Mouse (Mus musculus): ENCODE measurements around the gene Cplx3.

Gene Cplx3

DNA sequence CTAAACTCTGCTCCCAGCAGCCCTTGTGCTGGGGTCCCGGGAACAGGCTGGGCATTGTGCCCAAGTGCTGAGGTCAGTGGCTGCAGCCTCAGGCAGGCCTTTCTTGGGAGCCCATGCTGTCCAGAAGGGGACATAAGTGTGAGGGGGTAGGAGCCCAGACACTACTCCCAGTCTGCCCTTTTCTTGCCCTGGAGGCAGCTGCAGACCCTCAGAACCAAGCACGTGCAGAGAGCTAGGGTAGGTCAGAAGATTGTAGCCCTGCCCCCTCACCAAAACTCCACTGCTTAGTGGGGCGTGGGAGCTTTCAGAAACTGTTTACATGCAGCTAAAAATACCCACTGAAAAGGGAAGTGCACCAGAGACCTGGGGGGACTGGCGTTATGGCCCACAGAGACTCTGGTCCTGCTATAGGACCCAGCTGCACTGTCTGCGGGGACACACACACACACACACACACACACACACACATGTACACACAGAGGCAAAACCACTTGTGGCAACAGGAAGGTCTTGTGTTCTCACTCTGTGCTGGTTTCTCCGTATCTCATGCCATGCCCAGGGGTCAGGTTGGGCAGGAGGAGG lies 31.8 kb upstream of the Cplx3 start:
- DNase-seq: peak; percentile 83

GRCm38 (mm10) chr9:57637272-57637671 lies 31.2 kb upstream of the Cplx3 start:
- DNase-seq: no peak

DNA sequence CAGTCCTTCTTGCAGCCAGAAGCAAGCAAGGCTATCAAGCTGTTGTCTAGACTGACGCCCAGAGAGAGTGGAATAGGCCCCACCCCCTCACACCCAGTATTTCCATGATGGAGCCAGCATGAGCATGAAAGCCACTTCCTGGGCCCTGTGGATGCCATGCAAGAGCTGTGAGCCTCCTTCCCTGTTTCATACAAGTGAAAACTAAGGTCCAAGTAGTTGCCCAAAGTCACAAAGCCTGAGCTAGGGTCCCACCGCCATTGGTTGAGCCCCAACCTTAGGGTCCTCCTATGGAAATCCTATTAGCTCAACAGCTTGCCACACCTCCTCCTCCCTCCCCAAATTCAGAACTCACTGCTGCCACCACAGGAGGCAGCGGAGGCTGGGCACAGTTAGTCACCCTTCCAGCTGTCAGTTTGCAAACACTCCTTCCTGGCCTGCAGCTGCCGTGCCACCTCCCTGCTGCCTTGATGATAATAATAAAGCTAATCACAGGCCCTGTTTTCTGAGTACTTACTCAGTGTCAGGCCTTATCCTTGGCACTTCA lies 27.5 kb upstream of the Cplx3 start:
- peak; percentile 42 for DNase-seq

DNA sequence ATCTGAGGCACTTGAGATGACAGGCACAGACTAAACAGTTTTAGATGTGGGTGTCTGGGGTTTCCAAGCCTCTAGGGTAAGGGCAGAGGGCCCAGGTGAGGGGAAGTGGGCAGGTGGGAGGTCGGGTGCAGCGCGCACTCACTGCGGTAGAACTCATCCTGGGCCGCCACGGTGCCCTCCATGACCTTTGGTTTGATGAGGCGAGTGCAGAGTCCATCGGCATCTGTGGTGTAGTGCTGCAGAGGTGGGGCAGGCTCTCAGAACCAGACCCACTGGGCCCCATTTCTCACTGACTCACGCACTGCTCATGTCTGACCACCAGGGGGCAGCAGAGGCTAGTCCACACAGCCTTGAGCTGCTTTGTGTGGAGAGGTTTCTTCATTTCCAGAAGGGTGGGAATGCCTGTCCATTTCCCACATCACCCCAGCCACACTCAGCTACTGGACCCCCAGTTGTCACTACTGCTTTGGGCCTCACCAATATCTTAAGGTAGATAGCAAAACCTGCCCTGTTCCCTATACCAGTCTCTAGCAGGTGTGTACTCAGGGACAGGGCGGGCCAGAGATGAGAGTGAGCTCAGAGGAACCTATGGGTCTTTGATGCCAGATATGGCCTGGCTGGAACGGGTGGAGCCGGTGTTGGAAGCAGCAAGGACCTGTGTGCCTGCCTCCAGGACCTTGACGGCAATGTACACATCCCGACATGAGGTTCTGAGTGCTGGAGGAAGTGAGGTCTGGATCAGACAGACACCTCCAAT lies 23.2 kb upstream of the Cplx3 start:
- DNase-seq: peak; percentile 86

DNA sequence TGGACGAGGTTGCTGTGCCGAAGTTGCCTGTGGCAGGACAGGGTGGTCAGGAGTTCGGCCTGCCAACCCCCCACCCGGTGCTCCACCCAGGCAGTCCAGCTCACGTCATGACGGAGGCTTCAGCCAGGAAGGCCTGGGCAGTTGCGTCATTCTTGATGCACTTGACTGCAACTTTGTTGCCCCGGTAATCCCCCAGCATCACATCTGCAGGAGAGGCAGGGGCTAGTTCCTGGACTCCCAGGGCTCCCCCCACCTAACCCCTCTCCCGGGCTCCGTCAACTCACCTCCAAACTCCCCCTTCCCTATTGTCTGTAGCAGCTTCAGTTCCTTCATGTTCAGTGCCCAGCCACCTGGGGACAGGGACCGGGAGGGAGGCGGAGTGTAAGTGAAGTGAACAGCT lies 22.6 kb upstream of the Cplx3 start:
- no peak for DNase-seq

GRCm38 (mm10) chr9:57627892-57628291 lies 21.8 kb upstream of the Cplx3 start:
- no peak for DNase-seq

DNA sequence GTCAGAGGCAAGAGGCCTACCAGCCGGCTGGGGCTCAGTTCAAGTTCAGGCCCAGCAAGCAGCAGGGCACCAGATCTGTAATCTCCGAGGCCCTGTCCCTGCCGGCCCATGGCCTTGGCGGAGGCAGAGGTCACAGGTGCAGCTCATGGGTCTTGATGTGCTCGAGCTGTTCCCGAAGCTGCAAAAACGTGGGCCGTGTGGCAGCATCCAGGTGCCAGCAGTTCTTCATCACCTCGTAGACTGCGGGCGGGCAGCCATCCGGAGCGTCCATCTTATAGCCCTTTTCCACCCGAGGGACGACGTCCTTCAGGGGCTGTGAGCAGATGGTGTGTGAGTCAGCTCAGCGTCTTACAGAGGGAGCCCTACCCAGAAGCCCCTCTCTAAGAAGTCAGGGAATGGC lies 21.1 kb upstream of the Cplx3 start:
- no peak for DNase-seq

DNA sequence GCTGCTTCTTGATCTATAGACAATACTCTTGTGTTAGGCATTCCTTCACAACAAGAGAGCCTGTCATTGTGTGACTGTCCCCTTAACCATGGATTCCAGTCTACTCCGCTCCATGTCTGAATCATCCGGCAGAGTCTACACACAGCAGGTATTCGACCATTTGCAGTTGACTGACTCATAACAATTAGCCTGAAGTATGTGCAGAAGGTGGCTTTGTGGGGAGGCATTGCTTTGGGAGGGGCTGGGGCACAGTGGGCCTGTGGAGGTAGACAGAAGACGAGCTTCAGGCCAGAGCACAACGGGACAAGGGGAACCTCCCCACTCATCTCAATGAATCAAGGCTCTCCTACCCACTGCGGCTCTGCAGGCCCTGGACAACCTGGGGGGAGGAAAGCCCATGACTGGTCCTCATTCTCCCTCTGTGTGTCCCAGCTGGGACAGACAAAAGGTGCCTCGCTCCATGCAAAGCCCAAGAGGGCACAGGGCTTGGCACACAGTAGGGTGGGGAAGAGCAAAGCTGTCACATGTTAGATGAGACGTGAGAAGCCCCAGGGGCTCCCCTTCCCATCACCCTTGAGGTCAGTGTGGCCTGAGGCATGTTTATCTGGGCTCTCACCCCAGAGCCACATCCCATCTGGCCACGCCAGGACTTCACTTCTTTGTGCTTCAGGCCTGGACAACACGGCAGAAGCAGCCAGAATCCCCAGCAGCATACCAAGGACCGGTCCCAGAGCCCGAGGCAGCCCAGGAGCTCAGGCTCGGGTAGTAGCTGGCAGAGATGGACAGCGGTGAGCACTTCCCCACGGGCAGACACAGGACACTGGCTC lies 19.8 kb upstream of the Cplx3 start:
- DNase-seq: no peak

DNA sequence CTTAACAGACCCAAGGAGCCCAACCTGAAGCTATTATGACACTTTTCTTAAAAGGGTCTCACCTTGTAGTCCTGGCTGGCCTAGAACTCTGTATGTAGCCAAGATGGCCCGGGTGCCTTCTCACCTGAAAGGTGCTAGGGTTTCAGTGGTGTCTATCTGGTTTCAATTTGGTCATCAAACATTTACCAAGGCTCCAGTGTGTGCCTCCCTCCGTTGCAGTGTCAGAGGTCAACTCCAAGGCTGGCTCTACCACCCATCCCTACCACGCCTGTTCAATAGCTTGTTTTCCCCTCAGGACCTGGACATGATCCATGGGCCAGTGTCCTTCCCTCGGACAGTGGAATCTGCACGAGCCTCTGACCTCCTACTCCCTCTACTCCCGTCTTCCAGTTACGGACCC lies 18.2 kb upstream of the Cplx3 start:
- no peak for DNase-seq

DNA sequence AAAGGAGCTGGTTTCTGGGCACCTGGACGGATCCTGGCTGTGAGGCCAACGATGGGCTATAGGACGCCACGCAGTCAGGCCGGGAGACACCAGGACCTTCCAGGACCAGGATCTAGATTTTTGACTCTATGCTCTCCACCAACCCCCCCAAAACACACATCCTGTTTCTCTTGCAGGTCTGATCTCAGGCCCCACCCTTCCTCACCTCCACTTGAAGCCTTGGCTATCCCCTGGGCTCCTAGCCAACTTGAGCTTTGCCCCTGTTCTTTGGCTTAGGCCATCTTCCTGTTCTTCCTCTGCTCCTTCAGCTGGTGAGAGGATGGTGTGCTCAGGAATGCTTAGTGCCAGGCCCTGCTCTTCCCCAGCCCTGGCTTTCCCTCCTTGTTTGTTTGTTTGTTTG lies 14.6 kb upstream of the Cplx3 start, which contains the start of gene Lman1l:
TSS of gene Lman1l (minus strand) at position 101 of the 400 bp plus-strand sequence.
- no peak for DNase-seq

DNA sequence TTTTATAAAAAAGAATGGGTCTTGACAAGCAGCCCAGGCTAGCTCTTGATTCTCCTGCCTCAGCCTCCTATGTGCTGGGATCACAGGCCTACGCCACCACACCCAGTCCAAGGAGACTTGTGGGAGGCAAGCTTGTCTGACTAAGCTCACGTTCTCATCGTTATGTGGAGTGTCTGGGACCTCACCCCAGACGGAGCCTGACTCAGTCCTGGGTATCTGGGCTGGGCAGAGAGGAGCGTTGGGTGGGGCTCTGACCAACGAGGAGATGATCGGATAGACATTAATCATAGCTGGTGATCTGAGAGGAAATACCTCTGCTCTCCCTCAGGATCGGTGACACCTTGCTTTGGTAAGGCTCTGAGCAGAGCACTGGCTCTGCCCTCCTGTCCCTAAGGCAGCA lies 12.8 kb upstream of the Cplx3 start:
- DNase-seq: no peak

DNA sequence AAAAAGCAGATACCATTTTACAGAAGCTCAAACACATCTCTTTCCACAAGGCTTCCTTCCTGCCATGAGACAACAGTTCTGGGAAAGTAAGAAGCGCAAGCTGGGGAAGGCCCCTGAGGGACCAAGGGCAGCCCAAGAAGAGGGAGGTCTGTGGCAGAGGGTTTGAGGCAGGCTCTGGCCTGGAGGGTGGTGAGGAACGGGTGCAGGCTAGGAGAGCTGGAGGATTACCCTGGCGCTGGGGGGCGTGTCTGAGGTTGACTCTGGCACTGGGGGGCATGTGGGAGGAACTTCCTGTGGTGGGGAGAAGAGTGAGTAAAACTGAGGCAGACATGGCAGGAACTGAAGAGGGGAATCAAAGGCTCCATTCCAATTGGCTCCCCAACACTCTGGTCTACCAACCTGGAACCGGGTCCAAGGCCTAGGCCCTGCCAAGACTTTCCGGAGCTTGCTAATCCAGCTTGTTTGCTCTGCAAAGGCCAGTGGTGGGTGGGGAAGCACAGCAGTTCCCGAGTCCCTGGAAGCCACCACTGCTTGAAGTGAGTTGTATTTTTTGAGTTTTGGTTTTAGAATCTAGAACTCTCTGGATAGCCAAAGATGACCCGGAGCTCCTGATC lies 11.6 kb upstream of the Cplx3 start:
- DNase-seq: no peak

DNA sequence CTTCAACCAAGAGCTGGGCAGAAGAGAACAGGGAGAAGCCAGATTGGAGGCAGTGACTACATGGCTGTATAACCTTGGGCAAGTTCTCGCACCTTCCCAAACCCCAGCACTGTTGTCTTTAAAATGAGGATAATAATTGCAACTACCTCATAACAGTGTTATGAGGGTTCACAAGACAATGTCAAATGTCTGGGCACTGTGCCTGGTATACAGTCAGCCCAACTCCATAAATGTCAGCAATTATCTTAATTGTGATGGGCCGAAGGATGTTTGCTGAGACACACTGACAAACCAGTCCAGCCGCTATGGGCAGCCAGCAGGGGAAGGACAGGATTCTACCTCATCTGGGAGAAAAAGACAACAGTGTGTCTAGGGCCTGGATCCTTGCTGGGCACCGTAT lies 8.7 kb upstream of the Cplx3 start:
- no peak for DNase-seq

GRCm38 (mm10) chr9:57613975-57614374 lies 7.9 kb upstream of the Cplx3 start:
- no peak for DNase-seq

- no peak for DNase-seq
Measured at GRCm38 (mm10) chr9:57612587-57612986, 6.5 kb upstream of the Cplx3 start.

- no peak for DNase-seq
Measured at GRCm38 (mm10) chr9:57610359-57610826, 4.3 kb upstream of the Cplx3 start.

DNA sequence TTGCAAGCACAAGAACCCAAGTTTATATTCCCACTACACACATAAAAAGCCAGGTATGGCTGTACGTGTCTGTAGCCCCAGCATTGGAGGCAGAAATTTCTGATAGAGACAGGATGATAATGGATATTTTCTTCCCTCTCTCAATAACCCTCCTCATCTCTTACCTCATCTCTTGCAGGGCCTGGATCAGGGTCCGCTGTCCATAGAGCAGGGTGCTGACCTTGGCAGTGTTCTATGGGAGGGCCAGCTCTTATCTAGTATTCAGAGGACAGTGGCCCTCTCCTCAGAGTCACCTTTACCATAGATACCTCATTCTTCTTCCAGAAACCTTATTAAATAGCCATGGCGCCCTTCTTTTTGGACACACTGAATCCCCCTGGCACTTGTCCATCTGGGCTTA lies 3.7 kb upstream of the Cplx3 start:
- no peak for DNase-seq

- no peak for DNase-seq
Measured at GRCm38 (mm10) chr9:57605503-57605902, 578 bp downstream of the Cplx3 start.

GRCm38 (mm10) chr9:57604875-57605274 lies 1.2 kb downstream of the Cplx3 start:
- DNase-seq: no peak

GRCm38 (mm10) chr9:57602098-57602497 lies 4.0 kb downstream of the Cplx3 start:
- DNase-seq: no peak

DNA sequence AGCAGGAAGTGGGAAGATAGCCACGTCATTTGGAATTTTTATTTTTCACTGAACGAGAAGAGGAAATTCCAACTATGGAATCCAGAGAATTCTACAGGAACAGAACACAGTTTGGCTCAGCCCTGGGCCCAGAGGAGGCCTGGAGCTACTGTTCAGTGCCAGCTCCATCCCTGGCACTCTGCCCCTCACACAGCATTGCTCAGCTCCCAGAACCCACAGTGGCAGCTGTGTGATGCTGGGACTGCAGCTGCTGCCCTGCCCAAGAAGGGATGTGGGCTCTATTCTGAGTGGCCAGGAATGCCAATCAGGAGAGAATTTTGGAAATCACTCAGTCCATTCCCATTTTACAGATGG lies 4.8 kb downstream of the Cplx3 start:
- no peak for DNase-seq

- DNase-seq: peak; percentile 40
Measured at GRCm38 (mm10) chr9:57600620-57601352, 5.3 kb downstream of the Cplx3 start.
